Mouse (Mus musculus) CH12.LX (cell line): Measurements from ENCODE around the gene Asphd2.

Experiments used
- CTCF ChIP-seq, 2 experiments: IDR thresholded peaks in 1 of 2; conservative IDR thresholded peaks in 1 of 2; 2 replicates each; pipeline ENCODE4 v1.5.1; 2011 to 2012; ENCODE audit warnings: low read depth in 2 of 2, low read length in 2 of 2, improper control_type of control experiment in 1 of 2, inconsistent platforms in 1 of 2, mild to moderate bottlenecking in 1 of 2, moderate library complexity in 1 of 2
- ELF1 ChIP-seq: IDR thresholded peaks from 2 replicates; pipeline ENCODE4 v1.6.1; 2014; ENCODE audit warnings: low read depth, mild to moderate bottlenecking, inconsistent platforms, low read length, improper control_type of control experiment
- EP300 ChIP-seq: IDR thresholded peaks from 2 replicates; pipeline ENCODE4 v1.6.1; 2011; ENCODE audit warnings: low read length, improper control_type of control experiment
- IRF4 ChIP-seq: IDR thresholded peaks from 2 replicates; pipeline ENCODE4 v1.6.1; 2014; ENCODE audit warnings: low read depth, mild to moderate bottlenecking, inconsistent platforms, low read length, improper control_type of control experiment
- JUN ChIP-seq: IDR thresholded peaks from 2 replicates; pipeline ENCODE4 v1.6.1; 2011; ENCODE audit warnings: low read depth, mild to moderate bottlenecking, low read length, improper control_type of control experiment, moderate library complexity; ENCODE audit not compliant: insufficient read depth
- MAFK ChIP-seq: IDR thresholded peaks from 2 replicates; pipeline ENCODE4 v1.6.1; 2011; ENCODE audit warnings: low read length, improper control_type of control experiment; ENCODE audit not compliant: insufficient replicate concordance
- NRF1 ChIP-seq: IDR thresholded peaks from 2 replicates; pipeline ENCODE4 v1.6.1; 2014; ENCODE audit warnings: low read depth, mild to moderate bottlenecking, inconsistent platforms, low read length, improper control_type of control experiment, moderate library complexity
- POLR2A ChIP-seq: IDR thresholded peaks from 2 replicates; pipeline ENCODE4 v1.6.1; 2011; ENCODE audit warnings: low read depth, mild to moderate bottlenecking, improper control_type of control experiment, low read length
- POLR2AphosphoS2 ChIP-seq: IDR thresholded peaks from 2 replicates; pipeline ENCODE4 v1.6.1; 2011; ENCODE audit warnings: low read depth, low read length, improper control_type of control experiment
- SMC3 ChIP-seq: IDR thresholded peaks from 2 replicates; pipeline ENCODE4 v1.6.1; 2011; ENCODE audit warnings: low read depth, low read length, improper control_type of control experiment
- USF1 ChIP-seq: IDR thresholded peaks from 2 replicates; pipeline ENCODE4 v1.6.1; 2014; ENCODE audit warnings: low read depth, mild to moderate bottlenecking, inconsistent platforms, low read length, improper control_type of control experiment

GRCm38 (mm10) chr5:112367338-112367737, 27.3 kb downstream of the Asphd2 start:
- TF ChIP-seq JUN (no peak), POLR2A (no peak), CTCF (conservative IDR thresholded peaks at IDR 0.05 in 1 of 2, IDR thresholded peaks at IDR 0.05 in 1 of 2; ENCODE audit: low read depth in 2 of 2, low read length in 2 of 2) (no peak), SMC3 (no peak), IRF4 (no peak), MAFK (no peak), EP300 (no peak), ELF1 (no peak), NRF1 (no peak), USF1 (no peak), POLR2AphosphoS2 (no peak)
